Mouse (Mus musculus) CH12F3 (cell line): ENCODE data around the gene Slc16a8.

Source experiments
- in situ Hi-C: fragments of 300-500 bp; cut with MboI; formaldehyde crosslinking; loops from 2 replicates; pipeline ENCODE4 v1.14.3; 2020; ENCODE audit warnings: low sequenced_read_pairs

The Slc16a8 gene

DNA sequence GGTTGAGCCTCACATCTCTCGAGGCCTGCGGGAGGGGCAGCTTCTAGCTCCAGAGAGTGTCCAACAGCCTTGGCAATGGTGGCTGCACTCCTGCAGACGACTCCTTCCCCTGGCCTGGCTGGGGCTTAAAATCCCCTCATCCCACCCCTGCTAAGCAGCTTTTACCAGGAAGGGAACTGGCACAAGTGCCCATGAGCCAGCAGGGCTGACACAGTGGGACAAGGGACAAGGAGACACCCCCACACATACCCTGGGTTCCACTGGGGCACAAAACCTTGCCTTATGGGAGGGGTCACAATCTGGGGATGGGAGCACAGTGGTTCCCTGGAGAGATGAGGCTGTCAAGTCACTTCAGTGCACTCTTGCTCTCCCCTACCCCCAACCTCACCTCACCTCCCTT lies at the start of gene Slc16a8:
Slc16a8 (minus strand) TSS at position 101 of the 400 bp plus-strand sequence.
- in situ Hi-C loops: no loop called here

DNA sequence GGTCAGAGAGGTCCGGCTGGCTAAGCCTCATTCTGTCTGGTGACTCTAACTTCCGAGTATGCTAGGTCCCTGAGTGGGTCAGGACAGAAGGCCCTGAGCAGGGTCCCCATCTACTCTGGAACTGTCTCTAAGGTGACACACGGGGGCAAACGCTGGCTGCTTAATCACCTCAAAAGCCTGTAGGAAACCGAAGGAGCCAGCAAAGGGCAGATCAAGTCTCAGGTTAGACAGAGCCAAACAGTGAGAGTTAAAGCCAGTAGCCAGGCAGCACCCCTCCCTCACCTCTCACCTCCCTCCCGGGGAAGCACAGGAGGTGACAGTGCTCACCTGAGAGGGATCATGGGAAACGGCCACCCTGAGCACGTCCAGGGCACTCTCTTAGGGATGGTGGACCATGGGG lies 49.2 kb upstream of the Slc16a8 start:
- in situ Hi-C loops: no loop called here

- in situ Hi-C loops: no loop called here
Measured at GRCm38 (mm10) chr15:79299563-79300155, 45.1 kb upstream of the Slc16a8 start.

DNA sequence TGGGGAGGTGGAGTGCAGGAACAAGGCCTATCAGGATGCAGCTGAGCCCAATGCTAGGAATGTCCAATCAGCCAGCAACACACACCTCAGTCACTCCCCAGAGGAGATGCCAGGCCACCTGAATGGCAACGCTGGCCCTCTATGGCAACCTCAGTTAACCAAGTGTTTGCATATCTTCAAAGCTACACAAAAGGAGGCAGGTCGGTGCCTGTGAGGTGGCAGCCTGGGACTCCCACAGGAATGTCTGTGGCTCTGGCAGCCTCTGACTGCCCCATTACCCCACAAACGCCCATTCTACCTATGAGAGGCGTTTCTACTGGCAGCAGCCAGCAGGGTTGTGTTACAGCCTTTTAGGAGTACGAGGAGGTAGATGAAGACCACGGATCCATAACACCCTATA lies 44.0 kb upstream of the Slc16a8 start:
- in situ Hi-C loops: no loop called here

- in situ Hi-C loops: no loop called here
Measured at GRCm38 (mm10) chr15:79292779-79293178, 38.2 kb upstream of the Slc16a8 start.

DNA sequence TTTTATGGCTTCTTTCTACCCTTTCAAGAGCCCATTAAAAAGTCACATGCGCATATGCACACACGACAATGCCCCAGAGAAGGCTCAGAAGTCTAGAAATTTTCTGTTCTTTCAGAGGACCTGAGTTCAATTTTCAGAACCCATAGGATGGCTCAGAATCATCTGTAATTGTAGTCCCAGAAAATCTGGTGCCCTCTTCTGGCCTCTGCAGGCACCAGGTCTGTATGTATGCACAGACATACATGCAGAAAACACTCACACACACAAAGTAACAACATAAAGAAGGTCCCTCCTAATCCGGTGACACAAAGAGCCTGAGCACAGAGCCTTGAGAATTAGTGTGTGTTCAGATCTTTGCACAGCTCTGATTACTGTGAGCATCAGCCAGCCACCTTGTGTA lies 35.8 kb upstream of the Slc16a8 start:
- in situ Hi-C loops: no loop called here

DNA sequence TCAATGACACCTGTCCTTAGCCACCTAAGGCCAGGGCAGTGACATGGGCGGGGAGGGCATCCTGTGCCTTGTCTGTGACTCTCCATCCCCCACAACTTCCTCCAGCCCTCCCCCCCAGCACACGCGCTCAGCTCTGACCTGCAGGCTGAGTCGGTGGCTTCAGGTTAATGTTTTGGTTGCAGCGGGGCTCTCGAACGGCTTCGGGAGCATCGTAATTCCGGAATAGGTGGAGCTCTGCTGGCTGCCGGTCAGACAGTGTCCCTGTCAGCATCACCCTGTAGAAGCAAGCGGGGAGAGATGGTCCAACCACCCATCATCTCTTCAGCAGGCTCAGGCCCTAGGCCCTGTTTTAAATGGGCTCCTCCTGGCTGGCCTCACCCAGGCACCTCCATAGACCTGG lies 34.9 kb upstream of the Slc16a8 start:
- in situ Hi-C loops: no loop called here

- in situ Hi-C loops: no loop called here
Measured at GRCm38 (mm10) chr15:79288387-79288786, 33.8 kb upstream of the Slc16a8 start.

- in situ Hi-C loops: no loop called here
Measured at GRCm38 (mm10) chr15:79287091-79287490, 32.5 kb upstream of the Slc16a8 start.

DNA sequence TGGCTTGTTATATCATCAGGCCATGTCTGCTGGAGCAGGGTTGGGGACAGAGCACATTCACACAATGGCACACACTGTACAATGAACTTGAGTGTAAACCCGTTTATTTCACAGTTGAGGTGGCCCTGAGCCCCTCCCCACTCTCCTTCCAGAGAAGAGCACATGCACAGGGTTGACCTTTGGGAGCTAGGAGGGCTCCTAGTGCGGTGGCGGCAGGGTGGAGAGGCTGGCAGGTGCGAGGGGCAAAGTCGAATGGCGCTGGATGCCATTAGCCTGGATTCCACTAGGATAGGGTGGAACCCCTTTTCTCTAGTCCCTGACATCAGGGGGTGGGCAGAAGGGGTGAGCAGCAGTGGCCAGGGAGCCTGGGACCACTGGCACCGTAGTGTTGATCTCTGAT lies 31.6 kb upstream of the Slc16a8 start:
- in situ Hi-C loops: no loop called here

- in situ Hi-C loops: no loop called here
Measured at GRCm38 (mm10) chr15:79285399-79285798, 30.8 kb upstream of the Slc16a8 start, which contains the start of gene Baiap2l2. TSS of gene Baiap2l2 (minus strand) at chr15:79285537.

GRCm38 (mm10) chr15:79283371-79283770 lies 28.8 kb upstream of the Slc16a8 start:
- in situ Hi-C loops: no loop called here

DNA sequence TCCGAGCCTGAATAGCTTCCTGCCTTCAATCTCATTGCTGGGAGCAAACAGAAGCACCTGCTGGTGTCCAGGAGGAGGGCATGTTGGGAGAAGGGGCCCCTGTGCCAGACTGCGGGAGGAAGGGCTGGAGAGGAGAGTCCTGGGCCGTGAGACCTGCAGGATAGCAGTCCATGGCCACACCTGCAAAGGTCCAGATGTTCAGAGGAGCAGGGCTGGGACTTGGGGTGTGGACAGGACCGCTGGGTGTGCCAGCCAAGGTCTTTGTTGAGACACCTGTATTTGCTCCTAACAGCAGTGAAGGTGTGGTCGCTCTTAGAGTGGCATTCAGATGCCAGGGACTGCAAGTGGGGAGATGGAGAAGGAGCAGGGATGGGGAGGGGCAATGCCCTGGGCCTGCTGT lies 27.9 kb upstream of the Slc16a8 start:
- in situ Hi-C loops: no loop called here

GRCm38 (mm10) chr15:79281389-79281788 lies 26.8 kb upstream of the Slc16a8 start:
- in situ Hi-C loops: no loop called here

DNA sequence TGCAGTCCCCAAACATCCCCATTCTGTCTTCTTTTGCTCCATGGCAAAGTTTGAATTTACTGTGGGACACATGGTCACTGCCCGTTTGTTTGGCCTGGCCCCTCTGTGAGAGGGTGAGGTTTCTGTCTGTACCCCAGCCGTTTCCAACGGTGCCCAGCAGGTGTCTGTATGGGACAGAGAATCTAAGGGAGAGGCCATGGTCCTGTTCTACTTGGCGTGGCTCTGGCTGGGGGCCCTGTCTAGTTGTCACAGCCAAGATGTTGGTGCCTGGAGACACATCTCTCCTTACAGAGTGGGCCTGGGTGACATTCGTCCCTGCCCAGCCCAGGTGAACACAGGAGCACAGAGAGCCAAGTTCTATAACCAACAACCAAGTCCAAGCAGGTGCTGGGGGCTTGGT lies 26.3 kb upstream of the Slc16a8 start:
- in situ Hi-C loops: no loop called here

DNA sequence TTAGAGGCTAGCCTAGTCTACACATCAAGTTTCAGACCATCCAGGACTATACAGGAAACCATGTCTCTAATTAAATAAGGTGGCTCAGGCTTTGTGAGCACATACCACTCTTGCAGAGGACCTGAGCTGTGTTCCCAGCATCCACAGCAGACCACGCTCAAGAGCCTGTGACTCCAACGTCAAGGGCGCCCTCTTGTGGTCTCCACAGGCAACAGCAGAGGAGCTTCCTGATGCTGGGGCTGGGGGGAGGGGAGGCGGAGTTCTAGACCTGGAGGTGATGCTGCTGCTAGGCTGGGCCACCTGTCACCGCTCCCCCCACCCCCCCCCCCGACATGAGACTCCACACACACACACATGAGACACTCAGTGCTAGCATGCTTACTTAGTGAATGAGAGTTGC lies 25.6 kb upstream of the Slc16a8 start:
- in situ Hi-C loops: no loop called here

DNA sequence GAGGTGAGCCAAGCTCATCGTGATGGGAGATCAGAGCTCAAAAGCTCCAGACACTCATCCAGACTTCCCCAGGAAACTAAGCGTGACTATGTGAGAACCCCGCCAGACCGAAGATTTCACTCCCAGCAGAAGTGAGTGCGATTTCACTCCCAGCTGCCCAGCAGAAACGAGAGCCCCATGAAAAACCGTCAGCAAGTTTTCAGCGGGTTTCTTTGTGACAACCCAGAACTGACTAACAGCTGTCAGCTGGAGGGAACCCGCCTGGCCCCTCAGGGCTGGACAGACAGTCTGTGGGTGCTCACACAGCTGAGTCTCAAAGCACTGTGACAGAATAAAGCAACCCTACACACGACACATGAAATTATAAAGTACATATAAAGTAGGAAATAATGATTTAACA lies 23.2 kb upstream of the Slc16a8 start:
- in situ Hi-C loops: no loop called here

- in situ Hi-C loops: no loop called here
Measured at GRCm38 (mm10) chr15:79273020-79273419, 18.5 kb upstream of the Slc16a8 start.

- in situ Hi-C loops: no loop called here
Measured at GRCm38 (mm10) chr15:79271124-79271746, 16.7 kb upstream of the Slc16a8 start.

- in situ Hi-C loops: no loop called here
Measured at GRCm38 (mm10) chr15:79270317-79271123, 16.0 kb upstream of the Slc16a8 start.

DNA sequence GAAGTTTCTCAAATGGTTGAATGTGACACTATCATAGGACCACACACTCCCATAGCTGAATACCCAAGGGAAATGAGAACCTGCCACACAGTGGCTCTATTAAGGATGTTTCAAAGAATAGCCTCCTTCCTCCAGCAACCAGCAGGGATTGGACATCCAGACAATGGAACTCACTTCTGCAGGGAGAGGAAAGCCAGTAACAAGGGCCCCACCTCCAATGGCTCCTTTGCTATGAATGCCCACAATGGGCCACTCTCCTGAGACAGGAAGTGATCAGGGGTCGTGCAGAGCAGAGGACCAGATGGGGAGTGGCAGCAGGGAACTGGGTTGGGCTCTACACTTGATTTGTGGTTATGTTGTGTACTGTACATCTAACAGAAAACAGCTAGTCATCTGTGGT lies 14.0 kb upstream of the Slc16a8 start:
- in situ Hi-C loops: no loop called here

- in situ Hi-C loops: no loop called here
Measured at GRCm38 (mm10) chr15:79265384-79265783, 10.8 kb upstream of the Slc16a8 start.
